In the genomic region with DNA sequence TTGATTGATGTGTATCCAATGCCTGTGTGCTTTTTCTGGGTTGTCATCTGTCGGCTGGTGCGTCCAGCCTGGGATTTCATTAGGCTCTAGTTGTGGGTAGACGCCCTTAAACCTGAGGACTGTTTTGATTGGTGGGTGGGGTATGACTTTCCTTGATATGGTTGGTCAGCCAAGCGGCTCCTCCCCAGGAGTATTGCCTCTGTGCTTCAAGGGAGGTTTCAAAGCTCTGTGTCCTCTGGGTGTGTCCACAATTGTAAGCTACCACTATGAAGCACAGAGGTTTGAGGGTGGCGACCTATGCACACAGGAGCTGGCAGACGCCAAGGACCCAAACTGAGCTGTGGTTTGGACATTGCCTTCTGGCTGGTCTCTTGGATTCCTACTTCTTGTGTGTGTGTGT, we compare ENCODE assay signal across 21 mouse cellular contexts. TPM values are rescaled to one million over a fixed set of nuclear protein-coding genes. Genes with fewer than 3 reads are reported as not detected.
DNase-seq lines count a peak whose midpoint lies in the region; ATAC-seq and TF ChIP-seq lines count a peak whose summit lies in the region.
"Had no signal": no experiment of that assay in that cellular context is flagged by ENCODE, and none has a peak within 500 bp of the region (broad histone marks: within the 10 kb centered on the region; RNA-seq: fewer than 3 reads in every experiment).

No protein-coding gene starts in this region.

- TF ChIP-seq POLR2A in ES-Bruce4 (IDR thresholded peaks at IDR 0.05; ENCODE audit: insufficient read depth, low read length) = no peak

- no peaks in the 10 kb centered on the region for H3K36me3 ChIP-seq in ES-Bruce4 (ENCODE audit: control insufficient read depth, insufficient read depth, low read length, poor library complexity, severe bottlenecking)
- H3K36me3 ChIP-seq in intestine, embryonic 15.5 days = no peaks in the 10 kb centered on the region
- H3K36me3 ChIP-seq: limb, embryonic 15.5 days; midbrain, embryonic 10.5 days had no signal

- H3K9me3 ChIP-seq in ES-Bruce4 (replicated peaks; ENCODE audit: control insufficient read depth, insufficient read depth, low read length, poor library complexity, severe bottlenecking) = peaks cover 3% of the 10 kb centered on the region; the same call in 1 of the 2 replicates
- H3K9me3 ChIP-seq in intestine, embryonic 15.5 days = no peaks in the 10 kb centered on the region
- H3K9me3 ChIP-seq: forebrain, embryonic 13.5 days; limb, embryonic 15.5 days; midbrain, embryonic 10.5 days had no signal

- TF ChIP-seq CTCF in ES-Bruce4 (IDR thresholded peaks at IDR 0.05; ENCODE audit: low read depth, low read length) = no peak

- no peaks in the 10 kb centered on the region for H3K4me1 ChIP-seq in ES-Bruce4 (ENCODE audit: control insufficient read depth, insufficient read depth, low read length)
- H3K4me1 ChIP-seq in intestine, embryonic 15.5 days (replicated peaks) = peaks cover 3% of the 10 kb centered on the region; the same call in 1 of the 2 replicates

- H3K4me3 ChIP-seq in ES-Bruce4 (ENCODE audit: low read depth, low read length) = peak overlapping the region; percentile 29; the same call in 1 of the 2 replicates
- H3K4me3 ChIP-seq in intestine, embryonic 15.5 days (replicated peaks) = no peak overlapping the region
- H3K4me3 ChIP-seq: forebrain, embryonic 13.5 days; heart, adult 2 months; limb, embryonic 15.5 days; midbrain, embryonic 10.5 days had no signal

- peak; percentile 55 to 59 for DNase-seq in kidney, adult 8-10 months
- DNase-seq in kidney, postnatal 4 days = no peak
- peak; percentile 38 to 65 for DNase-seq in kidney, postnatal 25 days
- DNase-seq in heart, adult 18-20 months = no peak
- no peak for DNase-seq in thymus, postnatal 36 days
- DNase-seq: adrenal gland, adult 2 months; cerebellum, adult 9-10 months; gastrocnemius, postnatal 10 days; heart, adult 2 months; heart, postnatal 4 days; layer of hippocampus, postnatal 36 days; lung, embryonic 14.5 days; lung, postnatal 4 days; retina, postnatal 1 day had no signal

- 74% methylated on average over 6 of the region's 6 CpGs for WGBS in intestine, embryonic 15.5 days

- H3K9ac ChIP-seq in ES-Bruce4 (ENCODE audit: low read depth, poor library complexity, severe bottlenecking) = no peak overlapping the region
- no peak overlapping the region for H3K9ac ChIP-seq in intestine, embryonic 15.5 days
- H3K9ac ChIP-seq: forebrain, embryonic 13.5 days; limb, embryonic 15.5 days; lung, embryonic 14.5 days had no signal

- TF ChIP-seq EP300 in ES-Bruce4 (IDR thresholded peaks at IDR 0.05; ENCODE audit: insufficient read depth, low read depth, low read length) = no peak

- H3K27ac ChIP-seq in ES-Bruce4 (ENCODE audit: insufficient read depth, low read length) = no peak overlapping the region; the same call in 1 of the 2 replicates
- no peak overlapping the region for H3K27ac ChIP-seq in intestine, embryonic 15.5 days
- H3K27ac ChIP-seq: forebrain, embryonic 13.5 days; heart, adult 2 months; limb, embryonic 15.5 days; midbrain, embryonic 10.5 days had no signal

- H3K27me3 ChIP-seq in ES-Bruce4 (ENCODE audit: control insufficient read depth, insufficient read depth, low read length, poor library complexity, severe bottlenecking) = no peaks in the 10 kb centered on the region
- H3K27me3 ChIP-seq in intestine, embryonic 15.5 days (replicated peaks) = no peaks in the 10 kb centered on the region
- H3K27me3 ChIP-seq: forebrain, embryonic 13.5 days; limb, embryonic 15.5 days had no signal

- 0 out of 2 replicates have a peak, but pooled peaks have one; percentile 23 for ATAC-seq in intestine, embryonic 15.5 days
- no peak for ATAC-seq in inflammation-experienced regulatory T-cells, adult 6 months
- ATAC-seq: forebrain, embryonic 13.5 days; hindbrain, embryonic 16.5 days had no signal

- H3K4me2 ChIP-seq in intestine, embryonic 15.5 days (replicated peaks) = no peak overlapping the region
- H3K4me2 ChIP-seq: forebrain, embryonic 13.5 days; limb, embryonic 15.5 days; lung, embryonic 14.5 days had no signal

RNA-seq across cellular contexts. Expression of gene Pebp1, which starts 5.1 kb away (rescaled TPM):
- polyA plus RNA-seq in ES-Bruce4 (2011; ENCODE audit: insufficient read depth, insufficient read length, low read depth, missing spikeins) = 246 and 264 TPM in 2 replicates
- 659 and 723 TPM in 2 replicates for polyA plus RNA-seq in intestine, embryonic 15.5 days (2015; fragmentation: Nextera tagmentation; extraction: Ambion mirVana)
- total RNA-seq in heart, adult 18-20 months (2021) = 100 to 1,000 TPM; 475 to 528 TPM
- polyA plus RNA-seq in inflammation-experienced regulatory T-cells, adult 6 months (2017; shearing (Covaris generic)) = 100 to 1,000 TPM; 125 to 143 (median 133) TPM

RNA-seq across cellular contexts. Expression of gene Vsig10, which starts 26.3 kb away (rescaled TPM):
- 15.7 and 21.6 TPM in 2 replicates for polyA plus RNA-seq in ES-Bruce4 (2011; ENCODE audit: insufficient read depth, insufficient read length, low read depth, missing spikeins)
- polyA plus RNA-seq in intestine, embryonic 15.5 days (2015; fragmentation: Nextera tagmentation; extraction: Ambion mirVana) = 14.1 and 16.8 TPM in 2 replicates
- 1 to 10 TPM; 7.2 to 7.7 TPM for total RNA-seq in heart, adult 18-20 months (2021)
- 1 to 10 TPM; 4.1 to 7.8 (median 5.7) TPM for polyA plus RNA-seq in inflammation-experienced regulatory T-cells, adult 6 months (2017; shearing (Covaris generic))

Comparison
In these comparisons a context has a peak if more than half of its experiments do, and no peak if none do; other contexts are left out.
1. DNase-seq: peak in kidney, adult 8-10 months (2 of 2) and kidney, postnatal 25 days (2 of 2); none in kidney, postnatal 4 days (0 of 2), heart, adult 18-20 months (0 of 2) and thymus, postnatal 36 days (0 of 2).